Mouse (Mus musculus) CH12.LX (cell line): ENCODE results near the gene Krt10.

ENCODE experiments used
- CHD1 ChIP-seq: IDR thresholded peaks from 2 replicates; pipeline ENCODE4 v1.6.1; 2012; ENCODE audit warnings: low read depth, low read length, improper control_type of control experiment, inconsistent platforms
- CHD2 ChIP-seq: IDR thresholded peaks from 2 replicates; pipeline ENCODE4 v1.6.1; 2011; ENCODE audit warnings: low read length, improper control_type of control experiment
- CTCF ChIP-seq, 2 experiments: IDR thresholded peaks in 1 of 2; conservative IDR thresholded peaks in 1 of 2; 2 replicates each; pipeline ENCODE4 v1.5.1; 2011 to 2012; ENCODE audit warnings: low read depth in 2 of 2, low read length in 2 of 2, improper control_type of control experiment in 1 of 2, inconsistent platforms in 1 of 2, mild to moderate bottlenecking in 1 of 2, moderate library complexity in 1 of 2
- ELF1 ChIP-seq: IDR thresholded peaks from 2 replicates; pipeline ENCODE4 v1.6.1; 2014; ENCODE audit warnings: low read depth, mild to moderate bottlenecking, inconsistent platforms, low read length, improper control_type of control experiment
- MAFK ChIP-seq: IDR thresholded peaks from 2 replicates; pipeline ENCODE4 v1.6.1; 2011; ENCODE audit warnings: low read length, improper control_type of control experiment; ENCODE audit not compliant: insufficient replicate concordance
- MAZ ChIP-seq: IDR thresholded peaks from 2 replicates; pipeline ENCODE4 v1.6.1; 2012; ENCODE audit warnings: low read depth, mild to moderate bottlenecking, inconsistent platforms, low read length, improper control_type of control experiment, moderate library complexity
- MXI1 ChIP-seq: IDR thresholded peaks from 2 replicates; pipeline ENCODE4 v1.6.1; 2011; ENCODE audit warnings: mild to moderate bottlenecking, low read depth, low read length, improper control_type of control experiment
- POLR2A ChIP-seq: IDR thresholded peaks from 2 replicates; pipeline ENCODE4 v1.6.1; 2011; ENCODE audit warnings: low read depth, mild to moderate bottlenecking, improper control_type of control experiment, low read length
- POLR2AphosphoS2 ChIP-seq: IDR thresholded peaks from 2 replicates; pipeline ENCODE4 v1.6.1; 2011; ENCODE audit warnings: low read depth, low read length, improper control_type of control experiment
- RAD21 ChIP-seq: IDR thresholded peaks from 2 replicates; pipeline ENCODE4 v1.6.1; 2011; ENCODE audit warnings: low read depth, mild to moderate bottlenecking, low read length, improper control_type of control experiment, moderate library complexity
- TBP ChIP-seq: conservative IDR thresholded peaks from 2 replicates; pipeline ENCODE4 v1.6.1; 2011; ENCODE audit warnings: low read depth, low read length, improper control_type of control experiment
- TCF12 ChIP-seq: IDR thresholded peaks from 2 replicates; pipeline ENCODE4 v1.6.1; 2014; ENCODE audit warnings: low read depth, mild to moderate bottlenecking, inconsistent platforms, low read length, improper control_type of control experiment
- USF1 ChIP-seq: IDR thresholded peaks from 2 replicates; pipeline ENCODE4 v1.6.1; 2014; ENCODE audit warnings: low read depth, mild to moderate bottlenecking, inconsistent platforms, low read length, improper control_type of control experiment
- ZC3H11A ChIP-seq: IDR thresholded peaks from 2 replicates; pipeline ENCODE4 v1.6.1; 2012; ENCODE audit warnings: low read depth, mild to moderate bottlenecking, inconsistent platforms, low read length, improper control_type of control experiment

GRCm38 (mm10) chr11:99389264-99389663 lies at the start of gene Krt10:
- no peak for TF ChIP-seq CTCF (conservative IDR thresholded peaks at IDR 0.05 in 1 of 2, IDR thresholded peaks at IDR 0.05 in 1 of 2; ENCODE audit: low read depth in 2 of 2, low read length in 2 of 2)
- no peak for TF ChIP-seq POLR2AphosphoS2
- TF ChIP-seq POLR2A, result no peak
- TF ChIP-seq TCF12, result no peak
- TF ChIP-seq CHD1, result no peak
- TF ChIP-seq ZC3H11A, result no peak
- TF ChIP-seq MAFK, result no peak
- TF ChIP-seq USF1, result no peak
- TF ChIP-seq RAD21, result no peak
- TF ChIP-seq TBP, result no peak
- TF ChIP-seq ELF1, result no peak
- no peak for TF ChIP-seq MXI1
- TF ChIP-seq CHD2, result no peak
- TF ChIP-seq MAZ, result no peak
